Mouse (Mus musculus) spleen, adult 2 months (tissue): ENCODE measurements around the gene Ddx21.
"Not testable (repeated sequence)": the region's sequence is repeated elsewhere in the genome, so short reads cannot be mapped to it uniquely, and the experiment has no call there.

Experiments used
- CTCF ChIP-seq: fragments of 200-500 bp; IDR thresholded peaks from 2 replicates; pipeline ENCODE4 v1.5.1; 2011; ENCODE audit warnings: mild to moderate bottlenecking, inconsistent platforms; ENCODE audit not compliant: insufficient read depth, insufficient read length, insufficient replicate concordance; ENCODE audit errors: extremely low read depth
- POLR2A ChIP-seq: fragments of 200-500 bp; IDR thresholded peaks from 2 replicates; pipeline ENCODE4 v1.6.1; 2011; ENCODE audit warnings: low read depth, low read length, inconsistent platforms

- TF ChIP-seq POLR2A, CTCF: not testable (repeated sequence)
Observed at GRCm38 (mm10) chr10:62599311-62599710, 2.8 kb downstream of the Ddx21 start.
